Mouse (Mus musculus) heart, adult 18-20 months (tissue): ENCODE measurements around the gene Ksr1. TPM values are rescaled to one million over a fixed set of nuclear protein-coding genes. Genes with fewer than 3 reads are reported as not detected.

Source experiments
- DNase-seq, 2 experiments: peaks; one replicate each; pipeline ENCODE4 v3.0.0; 2021 to 2022; ENCODE audit warnings: mixed read lengths in 1 of 2
- total RNA-seq, 2 experiments: library from RNA; stranded (reverse); gene quantifications; 2 replicates each; pipeline ENCODE4 v1.2.3; 2021

Gene Ksr1
- total RNA-seq, 2 experiments from 2014 or later: 5.7 to 5.8 TPM

DNA sequence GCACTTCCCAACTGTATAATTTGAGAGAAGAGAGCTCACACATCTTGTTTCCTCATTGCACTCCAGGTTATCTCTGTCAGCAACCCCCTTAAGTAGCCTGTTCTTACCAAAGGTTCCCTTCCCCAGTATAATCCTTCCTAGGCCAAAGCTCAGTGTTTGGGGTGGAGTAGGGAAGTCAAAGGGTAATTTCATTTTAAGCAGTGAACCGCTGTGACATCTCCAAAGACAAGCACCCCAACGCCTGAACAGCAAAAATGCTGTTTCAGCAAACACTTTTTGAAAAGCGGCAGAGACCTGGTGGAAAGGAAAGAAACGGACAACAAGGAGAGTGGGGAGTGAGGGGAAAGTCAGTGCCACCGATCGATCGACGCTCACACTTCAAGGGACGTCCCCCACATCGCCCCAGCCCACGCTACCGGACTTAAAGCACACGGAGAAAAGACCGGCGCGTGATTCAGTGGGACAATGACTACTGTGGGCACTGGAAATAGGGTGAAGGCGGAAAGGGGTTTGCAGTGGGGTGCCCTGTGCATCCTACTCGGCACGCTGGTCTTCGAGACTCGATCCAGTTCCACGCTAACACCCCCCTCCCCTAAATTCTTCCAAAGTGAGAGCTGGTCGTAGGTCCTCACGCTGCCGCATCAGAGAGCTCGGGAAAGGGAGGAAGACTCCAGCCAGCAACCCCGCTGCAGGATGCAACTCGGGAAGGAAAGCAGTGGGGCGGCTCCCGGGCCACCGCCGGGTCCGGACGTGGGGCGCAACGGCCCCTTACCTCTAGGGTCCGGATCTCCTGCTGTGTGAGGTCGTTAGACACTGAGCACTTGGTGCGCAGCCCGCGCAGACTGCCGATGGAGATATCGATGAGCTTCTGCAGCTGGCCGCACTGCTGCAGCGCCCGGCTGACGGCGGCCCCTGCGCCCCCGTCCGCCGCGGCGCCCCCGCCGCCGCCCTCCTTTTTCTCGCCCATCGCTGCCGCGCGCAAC lies 633 bp downstream of the Ksr1 start:
- peak; percentile 51 to 65 for DNase-seq

DNA sequence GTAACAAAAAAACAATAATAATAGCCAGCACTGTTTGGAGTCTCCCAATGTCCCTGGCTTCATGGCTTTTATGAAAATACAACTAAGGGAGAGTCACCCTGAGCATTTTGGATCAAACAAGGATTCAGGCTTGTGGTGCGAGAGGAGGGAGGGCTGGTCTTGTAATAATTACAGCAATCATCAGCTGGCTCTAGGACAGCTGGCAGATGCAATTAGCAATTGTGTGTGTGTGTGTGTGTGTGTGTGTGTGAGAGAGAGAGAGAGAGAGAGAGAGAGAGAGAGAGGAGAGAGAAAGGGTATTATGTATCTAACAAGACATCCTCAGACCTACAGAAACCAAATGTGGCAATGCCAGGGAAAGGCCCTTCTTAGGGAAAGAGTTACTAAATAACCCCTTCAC lies 1.5 kb downstream of the Ksr1 start:
- peak; percentile 47 to 64 for DNase-seq

DNA sequence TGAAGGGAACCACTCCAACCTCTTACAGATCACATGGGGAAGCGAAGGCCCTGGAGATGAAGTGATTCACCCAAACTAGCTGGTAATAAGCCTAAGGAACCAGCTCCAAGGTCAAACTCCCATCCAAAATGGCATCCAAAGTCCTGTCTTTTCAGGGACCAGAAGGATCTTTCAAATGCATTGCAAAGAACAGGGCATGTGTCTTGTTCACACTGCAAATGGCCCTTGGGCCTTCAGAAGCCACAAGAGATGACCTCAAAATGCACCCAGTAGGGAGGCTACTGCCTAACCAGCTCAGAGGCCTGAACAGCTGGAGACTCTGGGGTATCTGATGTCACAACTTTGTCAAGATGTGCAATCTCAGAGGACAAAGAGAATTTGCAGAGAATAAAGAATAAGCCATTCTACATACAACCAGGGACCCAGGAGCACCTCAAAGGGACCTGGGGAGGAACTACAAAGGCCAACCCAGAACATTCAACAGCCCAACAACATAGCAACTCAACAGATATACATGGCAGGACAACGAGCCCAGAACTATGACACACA lies 2.1 kb downstream of the Ksr1 start:
- DNase-seq: no peak

DNA sequence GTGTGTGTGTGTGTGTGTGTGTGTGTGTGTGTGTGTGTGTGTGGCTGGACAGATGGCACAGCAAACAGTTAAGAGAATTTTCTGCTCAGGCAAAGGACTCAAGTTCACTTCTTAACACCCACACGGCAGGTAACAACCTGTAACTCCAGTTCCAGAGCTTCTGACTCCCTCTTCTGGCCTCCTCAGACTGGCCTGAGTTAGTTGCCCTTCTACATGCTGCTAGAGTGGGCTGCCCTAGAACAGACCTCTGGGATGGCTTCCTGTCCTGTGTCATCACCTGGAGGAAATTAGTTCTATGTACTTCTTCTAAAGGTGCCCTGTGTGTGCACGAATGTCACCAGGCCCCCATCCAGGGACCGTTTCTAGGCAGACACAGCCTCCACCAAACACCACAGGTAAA lies 2.9 kb downstream of the Ksr1 start:
- no peak for DNase-seq

DNA sequence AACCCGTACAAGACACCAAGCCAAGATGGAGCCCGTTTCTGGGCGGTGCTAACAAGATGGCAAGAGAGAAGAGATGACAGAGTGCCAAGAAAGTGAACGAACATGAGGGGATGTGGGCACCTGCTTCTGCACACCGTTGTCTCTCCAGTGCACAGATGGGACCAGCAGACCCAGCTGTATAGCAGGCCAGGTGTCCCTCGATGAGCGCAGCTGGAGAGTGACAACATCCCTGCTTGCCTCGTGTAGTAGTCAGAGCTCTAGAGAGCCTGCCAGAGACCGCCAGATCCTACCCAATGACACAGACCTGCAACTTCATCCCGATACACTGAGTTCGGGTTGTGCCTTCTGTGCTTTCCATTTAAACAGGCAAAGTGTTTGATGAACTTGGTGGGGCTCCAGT lies 3.8 kb downstream of the Ksr1 start:
- DNase-seq: no peak

DNA sequence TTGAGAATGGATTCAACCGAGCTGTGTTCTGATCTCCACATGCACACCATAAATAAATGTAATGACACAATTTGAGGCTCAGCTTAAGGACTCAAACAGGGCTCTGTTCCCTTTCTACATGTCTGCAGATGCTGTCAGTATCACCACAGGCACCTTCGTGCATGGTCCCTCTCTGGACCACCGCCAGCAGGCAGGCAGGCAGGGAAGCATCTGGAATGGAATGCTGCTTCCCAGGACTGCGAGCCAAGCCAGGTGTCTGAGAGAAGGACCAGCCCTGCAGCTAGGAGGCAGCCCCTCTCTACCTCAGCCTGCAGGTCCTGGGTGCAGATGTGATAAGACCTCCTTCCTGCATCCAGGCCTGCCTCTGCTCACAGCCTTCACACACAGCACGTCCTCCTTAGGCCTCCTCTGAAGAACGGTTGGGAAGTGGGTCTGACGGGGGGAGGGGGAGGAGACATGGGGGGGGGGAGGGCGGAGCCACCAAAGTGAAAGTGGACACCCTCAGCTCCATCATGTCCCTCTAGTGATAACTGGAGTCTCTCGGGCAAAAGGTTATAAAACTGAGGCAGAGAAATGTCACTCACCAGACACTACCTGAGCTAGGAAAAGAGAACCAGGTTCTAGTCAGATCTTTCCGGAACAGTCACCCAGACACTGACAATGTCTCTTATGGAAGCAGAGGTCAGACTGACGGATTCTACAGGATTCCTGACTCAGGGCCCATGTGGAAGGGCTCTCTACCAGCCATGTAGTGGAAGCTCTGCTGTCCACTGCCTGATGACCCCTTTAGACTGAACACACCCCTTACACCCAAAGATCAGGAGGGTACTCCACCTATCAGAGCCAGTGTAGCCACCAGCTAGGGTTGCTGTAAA lies 4.7 kb downstream of the Ksr1 start:
- no peak for DNase-seq

DNA sequence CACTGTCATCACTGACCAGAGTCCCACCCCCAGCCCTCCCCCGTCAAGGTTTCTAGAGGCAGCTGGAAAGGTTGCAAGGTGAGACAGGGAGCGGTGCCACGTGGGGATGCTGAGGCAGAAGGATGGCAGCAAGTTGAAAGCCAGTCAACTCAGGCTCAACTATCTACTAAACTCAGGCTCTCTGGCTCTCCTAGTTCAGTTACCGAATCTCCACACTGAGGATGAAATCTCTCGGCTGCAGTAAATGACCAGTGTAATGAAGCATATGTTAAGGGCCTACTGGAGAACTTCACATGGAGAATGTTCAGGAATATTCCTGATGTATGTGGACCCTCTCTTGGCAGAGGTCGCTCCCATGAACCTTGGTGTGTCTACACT lies 5.7 kb downstream of the Ksr1 start:
- DNase-seq: no peak

DNA sequence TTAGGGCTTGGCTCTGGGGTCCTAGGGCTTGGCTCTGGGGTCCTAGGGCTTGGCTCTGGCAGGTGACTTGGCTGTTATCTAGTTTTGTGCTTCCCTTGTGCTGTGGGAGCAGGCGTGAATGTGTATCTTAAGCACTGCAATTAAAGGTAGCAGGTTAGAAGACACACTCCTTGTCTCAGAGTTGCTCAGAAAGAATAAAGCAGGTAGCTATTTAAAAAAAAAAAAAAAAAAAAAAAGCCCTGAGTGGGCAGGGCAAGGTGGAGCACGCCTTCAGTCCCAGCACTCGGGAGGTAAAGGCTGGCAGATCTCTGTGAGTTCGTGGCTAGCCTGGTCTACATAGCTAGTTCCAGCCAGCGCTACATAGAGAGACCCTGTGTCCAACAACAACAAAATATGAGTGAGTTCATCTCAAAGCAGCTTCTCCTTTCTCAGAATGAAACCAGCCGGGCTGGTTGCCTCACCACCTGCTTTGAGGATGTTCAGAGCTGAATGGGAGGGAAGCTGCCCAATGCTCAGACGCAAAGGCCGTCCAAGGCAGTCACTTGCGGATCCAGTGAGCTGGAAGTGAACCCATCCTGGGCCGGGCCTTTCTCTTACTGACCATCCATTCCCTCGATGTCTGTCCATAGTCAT lies 6.2 kb downstream of the Ksr1 start:
- DNase-seq: peak in 1 of 2 experiments; percentile 34

DNA sequence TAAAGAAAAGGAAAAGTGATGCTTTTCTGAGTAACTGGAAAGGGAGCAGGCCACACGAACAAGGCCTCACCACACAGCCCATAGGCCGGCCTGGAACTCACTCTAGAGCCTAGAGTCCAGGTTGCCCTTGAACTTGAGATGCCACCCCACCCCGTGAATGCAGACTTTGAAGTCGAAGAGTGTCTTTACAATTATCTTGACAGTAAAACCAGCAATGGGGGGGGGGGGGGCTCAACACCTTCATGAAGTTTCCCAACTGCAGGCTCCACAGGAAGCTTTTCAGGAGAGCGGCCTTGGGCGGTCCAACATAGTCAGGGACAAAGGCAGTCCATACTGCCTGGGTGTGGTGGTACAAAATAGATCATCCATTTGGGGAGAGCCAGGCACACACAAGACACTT lies 7.6 kb downstream of the Ksr1 start:
- no peak for DNase-seq

DNA sequence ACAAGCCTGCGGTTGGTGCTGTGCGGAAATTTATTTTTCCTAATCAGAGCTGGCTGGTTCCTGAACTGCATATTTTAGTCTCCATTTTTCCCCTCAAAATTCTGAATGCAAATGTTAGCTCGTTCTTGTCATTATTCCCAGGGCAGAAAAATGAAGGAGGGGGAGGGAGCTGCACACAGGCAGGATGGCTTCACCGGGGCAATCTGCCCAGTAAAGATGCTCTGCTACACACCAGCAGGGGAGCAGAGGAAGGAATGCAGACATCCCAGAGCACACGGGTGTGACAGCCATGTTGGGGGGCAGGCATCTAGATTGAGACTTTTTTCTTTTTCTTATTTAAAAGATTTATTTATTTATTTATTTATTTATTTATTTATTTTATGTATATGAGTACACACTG lies 9.0 kb downstream of the Ksr1 start:
- DNase-seq: no peak

DNA sequence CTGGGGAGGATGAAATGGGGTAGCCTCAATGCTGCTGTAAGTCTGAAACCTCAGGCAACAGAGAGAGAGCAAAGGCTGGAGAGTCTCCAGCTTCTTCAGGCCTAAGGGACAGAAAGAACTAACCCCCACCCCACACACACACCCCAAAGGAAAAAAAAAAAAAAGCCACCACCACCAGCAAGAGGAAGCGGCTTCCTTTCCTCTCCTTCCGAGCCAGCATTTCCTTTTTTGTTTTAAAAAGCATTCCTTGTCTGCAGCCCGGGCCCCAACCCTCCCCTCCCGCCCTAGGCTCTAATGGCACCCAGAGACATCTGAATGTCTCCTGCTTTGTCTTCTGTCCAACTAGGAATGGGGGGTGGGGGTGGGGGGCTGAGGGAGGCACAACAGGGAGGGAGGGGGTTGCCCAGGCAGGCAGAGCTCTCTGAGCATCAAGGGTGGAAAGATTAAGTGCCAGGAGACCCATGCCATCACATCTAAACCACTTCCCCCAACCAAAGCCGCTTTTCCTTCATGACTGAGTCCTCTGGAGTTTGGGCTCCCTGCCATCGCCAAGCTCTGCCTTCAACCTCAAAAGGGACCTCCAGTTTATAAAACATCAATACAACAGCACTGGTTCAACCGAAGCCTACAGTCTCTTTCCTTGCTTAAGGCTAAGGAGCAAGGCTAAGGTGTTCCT lies 10.4 kb downstream of the Ksr1 start:
- peak in 1 of 2 experiments; percentile 37 for DNase-seq

DNA sequence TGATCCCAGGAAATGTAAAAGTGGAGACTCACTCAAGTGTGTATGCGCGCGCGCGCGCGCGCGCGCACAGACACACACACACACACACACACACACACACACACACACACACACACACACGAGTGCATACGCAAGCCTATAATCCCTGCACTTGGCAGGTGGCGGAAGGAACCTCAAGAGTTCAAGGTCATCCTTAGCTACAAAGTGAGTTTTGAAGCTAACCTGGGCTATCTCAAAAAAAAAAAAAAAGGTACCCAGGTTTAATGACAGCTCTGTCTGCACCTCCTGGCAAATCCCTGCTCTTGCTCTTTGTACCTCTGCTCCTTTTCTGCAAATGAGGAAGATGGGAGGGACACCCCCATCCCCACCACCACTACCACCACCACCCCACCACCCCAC lies 11.1 kb downstream of the Ksr1 start:
- DNase-seq: no peak

DNA sequence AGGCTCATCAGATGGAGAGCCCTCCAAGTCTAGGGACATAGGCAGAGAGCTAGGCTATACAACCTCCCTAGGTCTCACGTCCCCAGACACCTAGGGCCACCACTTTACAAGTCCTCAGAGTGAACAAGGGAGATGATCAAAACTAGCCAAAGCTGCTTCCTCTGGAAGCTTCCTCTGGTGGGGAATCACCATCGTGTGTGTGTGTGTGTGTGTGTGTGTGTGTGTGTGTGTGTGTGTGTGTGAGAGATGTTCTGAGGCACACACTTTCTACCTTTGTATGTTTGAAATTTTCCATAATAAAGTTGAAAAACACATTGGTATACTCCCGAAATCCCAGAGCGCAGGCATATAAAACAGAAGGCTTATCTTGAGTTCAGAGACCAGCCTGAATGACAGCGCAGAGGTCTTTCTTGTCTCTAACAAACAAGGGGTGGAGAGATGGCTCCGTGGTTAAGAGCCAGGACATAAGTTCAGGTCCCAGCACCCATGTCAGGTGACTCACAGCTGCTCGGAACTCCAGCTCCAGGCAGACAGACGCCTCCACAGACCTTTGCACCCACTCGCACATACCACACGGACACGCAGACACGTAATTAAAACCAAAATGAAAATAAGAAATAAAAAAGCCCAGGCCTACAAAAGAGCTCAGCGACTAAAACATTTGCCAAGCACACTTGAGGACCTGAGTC lies 11.6 kb downstream of the Ksr1 start:
- DNase-seq: no peak

DNA sequence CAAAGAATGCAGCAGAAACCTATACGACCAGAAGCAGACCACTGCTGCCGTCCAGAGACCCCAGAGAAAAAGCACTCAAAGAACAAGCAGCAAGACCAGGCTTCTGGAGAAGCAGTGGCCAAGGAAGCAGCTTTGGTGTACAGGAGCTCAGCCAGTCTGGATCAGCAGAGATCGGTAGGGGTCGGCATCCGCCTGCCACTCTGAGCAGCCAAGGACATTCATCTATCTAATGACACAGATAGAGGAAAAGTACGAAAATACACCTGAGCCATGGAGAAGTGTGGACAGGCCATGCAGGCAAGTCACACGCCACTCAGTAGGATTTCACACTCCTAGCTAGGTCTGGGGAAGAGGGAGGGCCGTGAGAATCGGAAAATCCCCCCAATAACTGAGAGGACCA lies 12.2 kb downstream of the Ksr1 start:
- no peak for DNase-seq

DNA sequence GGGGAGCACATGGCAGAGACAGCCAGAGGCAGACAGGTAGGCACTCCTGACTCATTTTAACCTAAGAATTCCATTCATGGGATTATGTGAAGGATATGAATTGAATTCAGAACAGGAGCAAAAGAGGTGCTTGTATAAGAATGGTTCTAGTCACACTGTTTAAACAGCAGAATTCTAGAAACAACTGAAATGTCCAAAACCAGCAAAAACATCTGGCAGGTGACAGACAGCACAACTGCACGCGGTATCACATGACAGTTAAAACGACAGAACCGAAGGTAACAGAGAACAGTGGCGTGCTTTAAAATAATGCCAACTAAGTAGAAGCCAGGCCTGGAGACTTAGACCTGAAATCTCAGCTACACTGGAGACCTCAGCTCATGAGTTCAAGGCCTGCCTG lies 13.2 kb downstream of the Ksr1 start:
- no peak for DNase-seq

DNA sequence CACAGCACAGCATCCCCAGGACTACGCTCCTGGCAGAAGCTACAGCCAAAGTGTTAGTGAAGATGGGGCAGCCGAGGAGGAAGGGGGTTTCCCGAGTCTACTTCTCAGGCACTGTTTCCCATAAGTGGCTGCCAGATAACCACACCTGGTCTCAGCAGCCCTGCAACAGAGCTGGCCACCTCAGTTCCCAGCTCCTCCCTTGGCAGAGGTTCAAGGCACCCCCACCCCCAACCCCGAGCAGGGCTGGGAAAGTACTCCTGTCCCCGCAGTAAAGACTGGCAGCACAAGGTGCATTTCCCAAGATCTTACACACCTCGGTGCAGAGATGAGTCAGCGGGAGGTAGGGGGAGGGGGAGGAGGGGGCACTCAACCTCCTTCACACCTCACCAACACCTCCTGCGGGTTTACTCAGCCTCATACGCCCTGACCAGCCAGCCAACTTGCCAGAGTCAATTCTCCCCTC lies 14.2 kb downstream of the Ksr1 start:
- no peak for DNase-seq

DNA sequence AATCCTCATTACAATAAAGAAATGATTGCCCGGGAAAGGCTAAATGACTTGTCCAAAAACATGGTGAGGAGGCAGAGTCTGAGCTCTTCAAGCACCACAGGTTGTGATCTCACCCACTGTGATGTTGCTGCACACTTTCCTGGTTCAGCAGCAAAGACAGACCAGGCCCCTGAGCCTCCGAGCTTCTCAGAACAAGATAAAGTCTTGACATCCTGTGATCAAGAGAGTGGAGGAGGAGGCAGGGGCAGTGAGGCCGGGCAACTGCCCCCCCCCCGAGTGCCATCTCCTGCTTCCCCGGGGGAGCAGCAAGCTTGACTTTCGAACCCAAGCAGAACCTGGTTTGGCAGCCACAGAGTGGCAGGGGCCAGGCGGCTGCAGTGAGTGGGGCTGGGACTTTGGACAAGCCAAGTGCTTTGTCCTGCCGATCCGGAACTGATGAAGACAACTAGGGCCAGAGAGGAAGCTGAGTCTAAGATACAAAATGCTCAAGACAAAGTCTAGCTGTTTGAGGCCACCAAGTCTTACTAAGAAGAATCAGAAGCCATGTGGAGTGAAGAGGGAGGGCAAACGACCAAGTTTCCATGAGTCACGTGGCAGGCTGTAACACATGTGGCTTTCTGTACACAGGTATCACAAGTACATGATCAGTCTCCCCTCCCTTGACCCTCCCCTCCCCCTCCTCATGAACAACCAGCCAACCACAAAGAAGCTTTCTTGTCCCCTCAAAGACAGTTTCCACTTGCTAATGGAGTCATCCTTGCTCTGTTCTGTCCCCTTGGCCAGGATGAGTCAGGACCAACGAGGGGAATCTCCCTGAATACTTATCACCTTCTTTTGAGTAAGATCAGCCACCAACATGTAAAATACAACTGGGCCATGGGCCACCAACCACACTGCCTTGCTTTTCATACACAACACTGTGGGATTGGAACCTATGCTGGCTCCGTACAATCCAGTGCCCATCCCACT lies 16.5 kb downstream of the Ksr1 start:
- no peak for DNase-seq

DNA sequence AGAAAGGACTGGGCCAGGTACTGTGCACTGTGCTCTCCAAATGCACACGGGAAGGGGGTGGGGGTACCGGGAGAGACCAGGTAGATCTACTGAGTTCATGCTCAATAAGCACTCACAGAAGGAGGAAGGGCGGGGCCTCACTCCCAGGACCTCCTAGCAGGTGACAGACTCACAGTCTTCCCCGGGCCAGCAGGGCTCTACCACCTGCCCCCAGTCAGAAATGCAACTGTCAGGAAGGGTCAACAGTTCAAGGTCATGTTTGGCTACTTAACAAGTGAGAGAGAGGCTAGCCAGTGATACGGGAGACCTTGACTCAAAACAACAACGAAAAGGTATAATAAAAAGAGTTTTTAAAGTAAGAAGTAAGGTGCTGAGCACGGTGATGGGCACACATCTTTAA lies 18.0 kb downstream of the Ksr1 start:
- DNase-seq: no peak

DNA sequence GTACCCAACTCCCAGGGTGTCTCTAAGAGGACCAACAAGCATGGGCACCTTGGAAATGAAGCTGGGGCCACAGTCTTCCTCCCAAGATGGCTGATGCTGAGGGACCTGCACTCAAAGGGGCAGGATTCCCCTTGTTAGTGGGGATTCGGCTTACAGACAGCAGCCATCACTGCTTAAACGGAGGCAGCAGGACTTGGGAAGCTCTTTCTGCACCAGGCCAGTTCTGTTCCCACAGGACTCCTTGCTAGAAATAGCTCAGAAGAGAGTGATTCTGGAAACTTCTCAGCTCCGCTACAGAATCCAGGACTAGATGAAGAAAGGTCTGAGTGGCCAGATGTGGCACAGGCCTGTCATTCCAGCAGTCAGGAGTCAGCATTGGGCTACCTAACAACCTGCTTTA lies 19.2 kb downstream of the Ksr1 start:
- DNase-seq: peak in 1 of 2 experiments; percentile 40

DNA sequence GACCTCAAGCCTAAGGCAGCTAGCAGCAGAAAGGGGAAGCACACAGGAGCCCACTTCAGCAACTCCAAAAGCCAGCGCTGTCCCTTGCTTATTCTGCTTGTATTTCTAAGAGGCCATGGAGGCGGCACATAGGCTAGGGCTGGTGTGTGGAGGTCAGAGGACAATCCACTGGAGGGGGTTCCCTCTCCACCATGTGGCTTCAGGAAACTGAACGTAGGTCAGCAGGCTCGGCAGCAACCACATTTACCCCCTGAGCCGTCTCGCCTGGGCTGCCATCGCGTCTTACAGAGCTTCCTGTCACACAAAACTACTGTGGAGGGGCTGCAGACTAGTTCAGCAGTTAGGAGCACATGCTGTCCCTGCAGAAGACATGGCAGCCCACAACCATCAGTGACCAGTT lies 20.4 kb downstream of the Ksr1 start:
- DNase-seq: no peak
